Mouse (Mus musculus) MEL (cell line): Measurements from ENCODE around the gene Fancl. TPM values are rescaled to one million over a fixed set of nuclear protein-coding genes. Genes with fewer than 3 reads are reported as not detected.
"Not testable (repeated sequence)": the region's sequence is repeated elsewhere in the genome, so short reads cannot be mapped to it uniquely, and the experiment has no call there.

Source experiments
- DNase-seq: peaks from one replicate; pipeline ENCODE4 v3.0.0; 2011; ENCODE audit warnings: low read depth, low spot score
- H3K27ac ChIP-seq: 2 replicates; pipeline ENCODE4 v1.5.1; 2012; ENCODE audit warnings: low read depth, mild to moderate bottlenecking, control low read depth, low read length, moderate library complexity; ENCODE audit not compliant: control insufficient read depth
- H3K27me3 ChIP-seq, 2 experiments: fragments of 150-350 bp in 1 of 2; sonication (generic) in 1 of 2; 2 replicates each; pipeline ENCODE4 v1.6.1; 2012; ENCODE audit warnings: low read length in 2 of 2, mild to moderate bottlenecking in 2 of 2, improper control_type of control experiment in 1 of 2, moderate library complexity in 1 of 2; ENCODE audit not compliant: insufficient read depth in 2 of 2, control insufficient read depth in 1 of 2
- H3K36me3 ChIP-seq, 2 experiments: 2 replicates each; pipeline ENCODE4 v1.6.1; 2012 to 2014; ENCODE audit warnings: low read length in 2 of 2, improper control_type of control experiment in 1 of 2, inconsistent platforms in 1 of 2, mild to moderate bottlenecking in 1 of 2; ENCODE audit not compliant: insufficient read depth in 2 of 2, control insufficient read depth in 1 of 2
- H3K4me1 ChIP-seq, 2 experiments: fragments of 150-350 bp in 1 of 2; sonication (generic) in 1 of 2; 2 replicates each; pipeline ENCODE4 v1.6.1; 2012; ENCODE audit warnings: low read length in 2 of 2, improper control_type of control experiment in 1 of 2, mild to moderate bottlenecking in 1 of 2; ENCODE audit not compliant: insufficient read depth in 2 of 2, control insufficient read depth in 1 of 2
- H3K4me3 ChIP-seq, 2 experiments: fragments of 150-350 bp in 1 of 2; sonication (generic) in 1 of 2; 2 replicates each; pipeline ENCODE4 v1.5.1; 2012; ENCODE audit warnings: low read depth in 2 of 2, low read length in 2 of 2, mild to moderate bottlenecking in 2 of 2, moderate library complexity in 2 of 2, control low read depth in 1 of 2, improper control_type of control experiment in 1 of 2; ENCODE audit not compliant: control insufficient read depth in 1 of 2, insufficient read depth in 1 of 2
- H3K79me2 ChIP-seq: 2 replicates; pipeline ENCODE4 v1.6.1; 2012; ENCODE audit warnings: mild to moderate bottlenecking, low read length, moderate library complexity; ENCODE audit not compliant: control insufficient read depth, poor library complexity, insufficient read depth
- H3K9ac ChIP-seq: 2 replicates; pipeline ENCODE4 v1.6.1; 2012; ENCODE audit warnings: low read depth, mild to moderate bottlenecking, control low read depth, low read length, moderate library complexity; ENCODE audit not compliant: control insufficient read depth, poor library complexity, severe bottlenecking
- H3K9me3 ChIP-seq: fragments of 150-350 bp; sonication (generic); replicated peaks from 2 replicates; pipeline ENCODE4 v1.6.1; 2012; ENCODE audit warnings: mild to moderate bottlenecking, low read length, improper control_type of control experiment, moderate library complexity; ENCODE audit not compliant: insufficient read depth
- CHD2 ChIP-seq: IDR thresholded peaks from 2 replicates; pipeline ENCODE4 v1.6.1; 2011; ENCODE audit warnings: low read length, improper control_type of control experiment
- CTCF ChIP-seq, 3 experiments: IDR thresholded peaks in 2 of 3; conservative IDR thresholded peaks in 1 of 3; 2 replicates each; pipeline ENCODE4 v1.5.1; 2011 to 2012; ENCODE audit warnings: low read length in 3 of 3, low read depth in 2 of 3, mild to moderate bottlenecking in 2 of 3, improper control_type of control experiment in 1 of 3, inconsistent platforms in 1 of 3, mixed read lengths in 1 of 3, moderate library complexity in 1 of 3; ENCODE audit not compliant: control insufficient read depth in 1 of 3, insufficient read depth in 1 of 3, poor library complexity in 1 of 3, severe bottlenecking in 1 of 3
- EP300 ChIP-seq, 2 experiments: IDR thresholded peaks; 2 replicates each; pipeline ENCODE4 v1.6.1; 2011; ENCODE audit warnings: improper control_type of control experiment in 2 of 2, low read length in 2 of 2, low read depth in 1 of 2, mild to moderate bottlenecking in 1 of 2
- GABPA ChIP-seq: IDR thresholded peaks from 2 replicates; pipeline ENCODE4 v1.6.1; 2012; ENCODE audit warnings: low read depth, mild to moderate bottlenecking, inconsistent platforms, low read length, improper control_type of control experiment, moderate library complexity
- JUND ChIP-seq: IDR thresholded peaks from 2 replicates; pipeline ENCODE4 v1.6.1; 2011; ENCODE audit warnings: low read depth, mild to moderate bottlenecking, improper control_type of control experiment, low read length
- MAX ChIP-seq: IDR thresholded peaks from 2 replicates; pipeline ENCODE4 v1.6.1; 2011; ENCODE audit warnings: low read length, improper control_type of control experiment
- MAZ ChIP-seq: IDR thresholded peaks from 2 replicates; pipeline ENCODE4 v1.6.1; 2012; ENCODE audit warnings: low read depth, mild to moderate bottlenecking, inconsistent platforms, low read length, improper control_type of control experiment
- MEF2A ChIP-seq: IDR thresholded peaks from 2 replicates; pipeline ENCODE4 v1.6.1; 2014; ENCODE audit warnings: low read depth, mild to moderate bottlenecking, inconsistent platforms, low read length, improper control_type of control experiment; ENCODE audit not compliant: poor library complexity, insufficient replicate concordance, severe bottlenecking; ENCODE audit errors: extremely low read depth
- MXI1 ChIP-seq: IDR thresholded peaks from 2 replicates; pipeline ENCODE4 v1.6.1; 2011; ENCODE audit warnings: mild to moderate bottlenecking, low read depth, low read length, improper control_type of control experiment
- MYB ChIP-seq: IDR thresholded peaks from 2 replicates; pipeline ENCODE4 v1.6.1; 2011; ENCODE audit warnings: mild to moderate bottlenecking, low read depth, low read length, improper control_type of control experiment
- NRF1 ChIP-seq: IDR thresholded peaks from 2 replicates; pipeline ENCODE4 v1.6.1; 2014; ENCODE audit warnings: low read depth, mild to moderate bottlenecking, inconsistent platforms, low read length, improper control_type of control experiment, moderate library complexity; ENCODE audit not compliant: poor library complexity, insufficient read depth, severe bottlenecking
- TAL1 ChIP-seq: IDR thresholded peaks from 2 replicates; pipeline ENCODE4 v1.6.1; 2012; ENCODE audit warnings: mild to moderate bottlenecking, inconsistent platforms, low read length, moderate library complexity, mixed read lengths
- USF2 ChIP-seq, 2 experiments: IDR thresholded peaks; 2 replicates each; pipeline ENCODE4 v1.6.1; 2011 to 2012; ENCODE audit warnings: improper control_type of control experiment in 2 of 2, low read length in 2 of 2, borderline replicate concordance in 1 of 2, inconsistent platforms in 1 of 2, low read depth in 1 of 2, mild to moderate bottlenecking in 1 of 2; ENCODE audit not compliant: insufficient read depth in 1 of 2
- ZC3H11A ChIP-seq: IDR thresholded peaks from 2 replicates; pipeline ENCODE4 v1.6.1; 2012; ENCODE audit warnings: low read depth, mild to moderate bottlenecking, inconsistent platforms, low read length, improper control_type of control experiment
- ZKSCAN1 ChIP-seq: IDR thresholded peaks from 2 replicates; pipeline ENCODE4 v1.6.1; 2012; ENCODE audit warnings: low read depth, mild to moderate bottlenecking, inconsistent platforms, low read length, improper control_type of control experiment, moderate library complexity
- ZNF384 ChIP-seq: IDR thresholded peaks from 2 replicates; pipeline ENCODE4 v1.6.1; 2012; ENCODE audit warnings: low read depth, mild to moderate bottlenecking, inconsistent platforms, low read length, improper control_type of control experiment
- polyA plus RNA-seq, 2 experiments: library from polyadenylated mRNA; stranded (reverse) in 1 of 2; unstranded in 1 of 2; fragments of >175 nt in 1 of 2; fragments of >200 nt in 1 of 2; gene quantifications; 2 replicates each; pipeline versions ENCODE4 v1.2.1 to v1.2.4; 2012; ENCODE audit warnings: low replicate concordance in 2 of 2, low read depth in 1 of 2; ENCODE audit not compliant: insufficient read length in 2 of 2, insufficient read depth in 1 of 2, missing spikeins in 1 of 2
- total RNA-seq: library from RNA; depleted of rRNA; stranded (reverse); fragments of 300-350 nt; gene quantifications from 2 replicates; pipeline ENCODE4 v1.2.3, GENCODE M21; 2012; rRNA removed

Fancl gene
- total RNA-seq, result 35.8 and 40.1 TPM in 2 replicates
- 10 to 100 TPM in 1 of 2 experiments, not detected in 1; 21.3 TPM for polyA plus RNA-seq

GRCm38 (mm10) chr11:26385971-26386370 is at the start of gene Fancl:
Gene Fancl (plus strand): TSS chr11:26386135.
- Histone ChIP-seq H3K79me2 (peaks cover 4% of the 10 kb centered on the region), H3K36me3 (peaks cover 0 to 12% of the 10 kb centered on the region in 2 experiments; a peak in 2 of 4 replicates), H3K4me3 (peak within 1 kb of the TSS; percentile 11 to 94)
- no peak for TF ChIP-seq GABPA
- peak; percentile 47; the same call in 1 of the 2 replicates for TF ChIP-seq ZNF384
- no peak for TF ChIP-seq CHD2
- TF ChIP-seq MAX, result no peak
- TF ChIP-seq USF2 (IDR thresholded peaks at IDR 0.05; ENCODE audit: borderline replicate concordance in 1 of 2, insufficient read depth in 1 of 2, low read depth in 1 of 2, low read length in 2 of 2), result no peak
- TF ChIP-seq MYB, result no peak
- no peak for TF ChIP-seq NRF1
- TF ChIP-seq TAL1, result no peak
- TF ChIP-seq, all 39 proteins: peak for 1
- peak; percentile 21 for DNase-seq
- no peaks in the 10 kb centered on the region for H3K27me3 ChIP-seq
- no peaks in the 10 kb centered on the region for H3K9me3 ChIP-seq
- peaks cover 6 to 8% of the 10 kb centered on the region in 2 experiments for H3K4me1 ChIP-seq
- H3K9ac ChIP-seq, result peak within 1 kb of the TSS; percentile 97
- peak within 1 kb of the TSS; percentile 95 for H3K27ac ChIP-seq

GRCm38 (mm10) chr11:26336848-26337247 is 49.1 kb upstream of the Fancl start:
- H3K4me3 ChIP-seq, result no peak overlapping the region
- no peak overlapping the region for H3K9ac ChIP-seq
- H3K79me2 ChIP-seq, result no peaks in the 10 kb centered on the region
- DNase-seq, result no peak
- H3K36me3 ChIP-seq, result no peaks in the 10 kb centered on the region
- TF ChIP-seq MEF2A (no peak), ZKSCAN1 (no peak), GABPA (no peak), MYB (no peak), MXI1 (no peak), ZC3H11A (no peak), JUND (no peak), MAZ (no peak), EP300 (IDR thresholded peaks at IDR 0.05; ENCODE audit: low read depth in 1 of 2, low read length in 2 of 2) (no peak), CTCF (IDR thresholded peaks at IDR 0.05 in 2 of 3, conservative IDR thresholded peaks at IDR 0.05 in 1 of 3; ENCODE audit: control insufficient read depth in 1 of 3, insufficient read depth in 1 of 3, low read depth in 2 of 3, low read length in 3 of 3, poor library complexity in 1 of 3, severe bottlenecking in 1 of 3) (no peak), USF2 (IDR thresholded peaks at IDR 0.05; ENCODE audit: borderline replicate concordance in 1 of 2, insufficient read depth in 1 of 2, low read depth in 1 of 2, low read length in 2 of 2) (no peak), MAX (no peak)
- no peak overlapping the region for H3K27ac ChIP-seq
- H3K9me3 ChIP-seq, result no peaks in the 10 kb centered on the region
- H3K27me3 ChIP-seq, result no peaks in the 10 kb centered on the region; a peak in 2 of 4 replicates
- no peaks in the 10 kb centered on the region for H3K4me1 ChIP-seq

- DNase-seq, H3K4me1 ChIP-seq, H3K4me3 ChIP-seq, H3K27ac ChIP-seq, H3K27me3 ChIP-seq, H3K79me2 ChIP-seq, H3K36me3 ChIP-seq, H3K9me3 ChIP-seq, H3K9ac ChIP-seq: not testable (repeated sequence)
These were observed 15.8 kb upstream of the Fancl start for GRCm38 (mm10) chr11:26370176-26370575.

- H3K27ac ChIP-seq, H3K9ac ChIP-seq, H3K4me3 ChIP-seq, H3K4me1 ChIP-seq, H3K9me3 ChIP-seq, H3K79me2 ChIP-seq, H3K36me3 ChIP-seq, H3K27me3 ChIP-seq, DNase-seq: not testable (repeated sequence)
These were observed 14.0 kb upstream of the Fancl start for GRCm38 (mm10) chr11:26371980-26372379.
